Mouse (Mus musculus): ENCODE results near the gene Neu3. TPM values are rescaled to one million over a fixed set of nuclear protein-coding genes. Genes with fewer than 3 reads are reported as not detected.

Gene Neu3
- polyA plus RNA-seq, 1 experiment from 2014 or later: 1.1 TPM

DNA sequence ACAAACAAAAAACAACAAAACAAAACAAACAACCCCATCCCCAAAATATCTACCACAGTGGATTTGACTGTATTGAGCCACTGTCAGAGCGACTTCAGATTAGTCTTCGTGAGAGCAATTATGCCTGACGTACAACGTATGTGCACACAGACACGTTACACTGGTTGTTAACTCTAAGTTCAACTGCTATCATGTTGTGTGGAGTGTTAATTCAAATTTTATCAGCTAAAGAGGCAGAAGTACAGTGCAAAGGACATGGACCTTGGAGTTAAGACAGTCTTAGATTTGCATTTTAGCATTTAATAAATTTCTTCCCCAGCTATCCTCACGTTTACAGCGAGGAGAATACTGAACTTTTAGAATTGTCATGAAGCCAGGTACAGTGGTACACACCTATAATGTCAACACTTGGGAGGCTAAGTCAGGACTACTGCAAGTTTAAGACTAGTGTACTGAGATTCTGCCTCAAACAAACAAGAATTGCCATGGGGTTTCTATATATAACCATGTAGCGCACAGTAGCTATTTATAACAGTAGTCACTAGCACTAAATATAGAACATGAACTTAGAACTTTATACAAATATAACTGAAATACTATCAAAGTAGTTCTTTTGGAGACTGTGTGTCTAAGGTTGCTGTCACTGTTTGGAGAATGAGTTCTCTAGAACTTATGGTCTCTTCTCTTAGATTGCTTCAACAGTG is 17.5 kb upstream of the Neu3 start:
- Histone ChIP-seq H3K4me1 (ENCODE audit: control insufficient read depth, insufficient read depth, low read length) (no peaks in the 10 kb centered on the region), H3K4me2 (ENCODE audit: low read depth, severe bottlenecking) (no peak overlapping the region), H3K36me3 (ENCODE audit: control insufficient read depth, insufficient read depth, low read length) (peaks cover 29% of the 10 kb centered on the region; the same call in 1 of the 2 replicates), H3K27me3 (ENCODE audit: control insufficient read depth, insufficient read depth, low read length) (no peaks in the 10 kb centered on the region), H3K27ac (replicated peaks; ENCODE audit: low read depth, low read length) (no peak overlapping the region), H3K4me3 (ENCODE audit: low read depth, low read length) (no peak overlapping the region), H3K9me3 (ENCODE audit: control insufficient read depth, low read length) (no peaks in the 10 kb centered on the region), H3K9ac (ENCODE audit: low read length) (no peak overlapping the region)
- no peak for ATAC-seq (ENCODE audit: insufficient number of reproducible peaks, low FRiP score, low TSS enrichment, low read depth)
- 95% methylated on average over 8 of the region's 8 CpGs for WGBS
- no peak for DNase-seq (ENCODE audit: low spot score)

GRCm38 (mm10) chr7:99838241-99838640 is 10.0 kb upstream of the Neu3 start:
- DNase-seq (ENCODE audit: low spot score): no peak
- no peak overlapping the region for H3K9ac ChIP-seq (ENCODE audit: low read length)
- H3K27me3 ChIP-seq (ENCODE audit: control insufficient read depth, insufficient read depth, low read length): no peaks in the 10 kb centered on the region
- no peak overlapping the region for H3K4me2 ChIP-seq (ENCODE audit: low read depth, severe bottlenecking)
- no peak overlapping the region for H3K27ac ChIP-seq (replicated peaks; ENCODE audit: low read depth, low read length)
- 91% methylated on average over 3 of the region's 3 CpGs for WGBS
- H3K4me3 ChIP-seq (ENCODE audit: low read depth, low read length): no peak overlapping the region
- H3K36me3 ChIP-seq (ENCODE audit: control insufficient read depth, insufficient read depth, low read length): peaks cover 27% of the 10 kb centered on the region
- H3K9me3 ChIP-seq (ENCODE audit: control insufficient read depth, low read length): no peaks in the 10 kb centered on the region
- H3K4me1 ChIP-seq (ENCODE audit: control insufficient read depth, insufficient read depth, low read length): 0 out of 2 replicates have a peak, but pooled peaks cover 2% of the 10 kb centered on the region
- no peak for ATAC-seq (ENCODE audit: insufficient number of reproducible peaks, low FRiP score, low TSS enrichment, low read depth)

- H3K36me3 ChIP-seq (ENCODE audit: control insufficient read depth, insufficient read depth, low read length): peaks cover 24% of the 10 kb centered on the region
- no peaks in the 10 kb centered on the region for H3K27me3 ChIP-seq (ENCODE audit: control insufficient read depth, insufficient read depth, low read length)
- H3K4me2 ChIP-seq (ENCODE audit: low read depth, severe bottlenecking): no peak overlapping the region
- no peaks in the 10 kb centered on the region for H3K9me3 ChIP-seq (ENCODE audit: control insufficient read depth, low read length)
- no peak overlapping the region for H3K4me3 ChIP-seq (ENCODE audit: low read depth, low read length)
- no peak overlapping the region for H3K9ac ChIP-seq (ENCODE audit: low read length)
- 91% methylated on average over 6 of the region's 6 CpGs for WGBS
- DNase-seq (ENCODE audit: low spot score): no peak
- H3K4me1 ChIP-seq (ENCODE audit: control insufficient read depth, insufficient read depth, low read length): 0 out of 2 replicates have a peak, but pooled peaks cover 2% of the 10 kb centered on the region
- no peak for ATAC-seq (ENCODE audit: insufficient number of reproducible peaks, low FRiP score, low TSS enrichment, low read depth)
- H3K27ac ChIP-seq (replicated peaks; ENCODE audit: low read depth, low read length): no peak overlapping the region
Measured at GRCm38 (mm10) chr7:99837358-99838071, 9.3 kb upstream of the Neu3 start.

- Histone ChIP-seq H3K4me1 (ENCODE audit: control insufficient read depth, insufficient read depth, low read length) (0 out of 2 replicates have a peak, but pooled peaks cover 2% of the 10 kb centered on the region), H3K36me3 (ENCODE audit: control insufficient read depth, insufficient read depth, low read length) (peaks cover 23% of the 10 kb centered on the region), H3K4me3 (ENCODE audit: low read depth, low read length) (no peak overlapping the region), H3K9me3 (ENCODE audit: control insufficient read depth, low read length) (no peaks in the 10 kb centered on the region), H3K27me3 (ENCODE audit: control insufficient read depth, insufficient read depth, low read length) (no peaks in the 10 kb centered on the region), H3K27ac (replicated peaks; ENCODE audit: low read depth, low read length) (no peak overlapping the region), H3K4me2 (ENCODE audit: low read depth, severe bottlenecking) (no peak overlapping the region), H3K9ac (ENCODE audit: low read length) (no peak overlapping the region)
- ATAC-seq (ENCODE audit: insufficient number of reproducible peaks, low FRiP score, low TSS enrichment, low read depth) (no peak), DNase-seq (ENCODE audit: low spot score) (no peak)
- WGBS: 64% methylated on average over 4 of the region's 4 CpGs
Measured at GRCm38 (mm10) chr7:99836781-99837180, 8.6 kb upstream of the Neu3 start.

- H3K9me3 ChIP-seq (ENCODE audit: control insufficient read depth, low read length): no peaks in the 10 kb centered on the region
- no peak overlapping the region for H3K27ac ChIP-seq (replicated peaks; ENCODE audit: low read depth, low read length)
- ATAC-seq (ENCODE audit: insufficient number of reproducible peaks, low FRiP score, low TSS enrichment, low read depth) (no peak), DNase-seq (ENCODE audit: low spot score) (no peak)
- no peak overlapping the region for H3K4me2 ChIP-seq (ENCODE audit: low read depth, severe bottlenecking)
- WGBS: 91% methylated on average over 5 of the region's 5 CpGs
- H3K4me3 ChIP-seq (ENCODE audit: low read depth, low read length): no peak overlapping the region
- H3K27me3 ChIP-seq (ENCODE audit: control insufficient read depth, insufficient read depth, low read length): no peaks in the 10 kb centered on the region
- H3K9ac ChIP-seq (ENCODE audit: low read length): no peak overlapping the region
- H3K4me1 ChIP-seq (ENCODE audit: control insufficient read depth, insufficient read depth, low read length): 0 out of 2 replicates have a peak, but pooled peaks cover 2% of the 10 kb centered on the region
- H3K36me3 ChIP-seq (ENCODE audit: control insufficient read depth, insufficient read depth, low read length): peaks cover 16% of the 10 kb centered on the region
Measured at GRCm38 (mm10) chr7:99834314-99834853, 6.2 kb upstream of the Neu3 start.

GRCm38 (mm10) chr7:99833846-99834222 is 5.6 kb upstream of the Neu3 start:
- H3K9ac ChIP-seq (ENCODE audit: low read length): no peak overlapping the region
- ATAC-seq (ENCODE audit: insufficient number of reproducible peaks, low FRiP score, low TSS enrichment, low read depth): no peak

GRCm38 (mm10) chr7:99833115-99833845 is 5.1 kb upstream of the Neu3 start:
- H3K36me3 ChIP-seq (ENCODE audit: control insufficient read depth, insufficient read depth, low read length): peaks cover 10% of the 10 kb centered on the region
- 86% methylated on average over 5 of the region's 5 CpGs for WGBS
- no peak overlapping the region for H3K9ac ChIP-seq (ENCODE audit: low read length)
- H3K27ac ChIP-seq (replicated peaks; ENCODE audit: low read depth, low read length): no peak overlapping the region
- H3K4me1 ChIP-seq (ENCODE audit: control insufficient read depth, insufficient read depth, low read length): 0 out of 2 replicates have a peak, but pooled peaks cover 2% of the 10 kb centered on the region
- no peaks in the 10 kb centered on the region for H3K27me3 ChIP-seq (ENCODE audit: control insufficient read depth, insufficient read depth, low read length)
- H3K4me2 ChIP-seq (ENCODE audit: low read depth, severe bottlenecking): no peak overlapping the region
- no peak for ATAC-seq (ENCODE audit: insufficient number of reproducible peaks, low FRiP score, low TSS enrichment, low read depth)
- H3K9me3 ChIP-seq (ENCODE audit: control insufficient read depth, low read length): no peaks in the 10 kb centered on the region
- H3K4me3 ChIP-seq (ENCODE audit: low read depth, low read length): no peak overlapping the region
- no peak for DNase-seq (ENCODE audit: low spot score)

More at GRCm38 (mm10) chr7:99833846-99834222, 5.6 kb upstream of the Neu3 start:
- Histone ChIP-seq H3K4me2 (ENCODE audit: low read depth, severe bottlenecking) (no peak overlapping the region), H3K27ac (replicated peaks; ENCODE audit: low read depth, low read length) (no peak overlapping the region), H3K4me3 (ENCODE audit: low read depth, low read length) (no peak overlapping the region), H3K27me3 (ENCODE audit: control insufficient read depth, insufficient read depth, low read length) (no peaks in the 10 kb centered on the region), H3K36me3 (ENCODE audit: control insufficient read depth, insufficient read depth, low read length) (peaks cover 14% of the 10 kb centered on the region), H3K9me3 (ENCODE audit: control insufficient read depth, low read length) (no peaks in the 10 kb centered on the region), H3K4me1 (ENCODE audit: control insufficient read depth, insufficient read depth, low read length) (0 out of 2 replicates have a peak, but pooled peaks cover 2% of the 10 kb centered on the region)
- WGBS: 89% methylated on average over 2 of the region's 2 CpGs
- DNase-seq (ENCODE audit: low spot score): no peak

- H3K27ac ChIP-seq (replicated peaks; ENCODE audit: low read depth, low read length): no peak overlapping the region
- ATAC-seq (ENCODE audit: insufficient number of reproducible peaks, low FRiP score, low TSS enrichment, low read depth): no peak
Measured at GRCm38 (mm10) chr7:99826096-99826495, 2.1 kb downstream of the Neu3 start.

More at GRCm38 (mm10) chr7:99826096-99826495, 2.1 kb downstream of the Neu3 start:
- Histone ChIP-seq H3K27me3 (ENCODE audit: control insufficient read depth, insufficient read depth, low read length) (no peaks in the 10 kb centered on the region), H3K4me3 (ENCODE audit: low read depth, low read length) (no peak overlapping the region), H3K4me2 (ENCODE audit: low read depth, severe bottlenecking) (no peak overlapping the region), H3K36me3 (ENCODE audit: control insufficient read depth, insufficient read depth, low read length) (no peaks in the 10 kb centered on the region), H3K9ac (ENCODE audit: low read length) (no peak overlapping the region), H3K9me3 (ENCODE audit: control insufficient read depth, low read length) (no peaks in the 10 kb centered on the region), H3K4me1 (ENCODE audit: control insufficient read depth, insufficient read depth, low read length) (no peaks in the 10 kb centered on the region)
- no peak for DNase-seq (ENCODE audit: low spot score)
- 75% methylated on average over 6 of the region's 6 CpGs for WGBS
